Mouse (Mus musculus) bone marrow macrophage, adult 2 months (primary cell): ENCODE data around the gene Zbtb16. TPM values are rescaled to one million over a fixed set of nuclear protein-coding genes. Genes with fewer than 3 reads are reported as not detected.

ENCODE experiments used
- H3K27ac ChIP-seq: 2 replicates; pipeline ENCODE4 v1.5.1; 2012; ENCODE audit warnings: low read depth, low read length; ENCODE audit not compliant: insufficient read depth
- H3K4me1 ChIP-seq: 2 replicates; pipeline ENCODE4 v1.6.1; 2012; ENCODE audit warnings: low read length; ENCODE audit not compliant: control insufficient read depth, insufficient read depth
- H3K4me3 ChIP-seq: 2 replicates; pipeline ENCODE4 v1.5.1; 2012; ENCODE audit warnings: mild to moderate bottlenecking, low read length, moderate library complexity; ENCODE audit not compliant: insufficient read depth
- CTCF ChIP-seq: IDR thresholded peaks from 2 replicates; pipeline ENCODE4 v1.5.1; 2012; ENCODE audit warnings: low read depth, mild to moderate bottlenecking, low read length, moderate library complexity
- POLR2A ChIP-seq: IDR thresholded peaks from 2 replicates; pipeline ENCODE4 v1.6.1; 2012; ENCODE audit warnings: mild to moderate bottlenecking, low read depth, low read length, borderline replicate concordance
- polyA plus RNA-seq: library from polyadenylated mRNA; stranded (reverse); fragments of >200 nt; gene quantifications from 2 replicates; pipeline ENCODE4 v1.2.4, GENCODE M21; 2012; ENCODE audit not compliant: missing spikeins, insufficient read depth, insufficient read length

Gene Zbtb16
- polyA plus RNA-seq, 1 experiment: 2.9 TPM

DNA sequence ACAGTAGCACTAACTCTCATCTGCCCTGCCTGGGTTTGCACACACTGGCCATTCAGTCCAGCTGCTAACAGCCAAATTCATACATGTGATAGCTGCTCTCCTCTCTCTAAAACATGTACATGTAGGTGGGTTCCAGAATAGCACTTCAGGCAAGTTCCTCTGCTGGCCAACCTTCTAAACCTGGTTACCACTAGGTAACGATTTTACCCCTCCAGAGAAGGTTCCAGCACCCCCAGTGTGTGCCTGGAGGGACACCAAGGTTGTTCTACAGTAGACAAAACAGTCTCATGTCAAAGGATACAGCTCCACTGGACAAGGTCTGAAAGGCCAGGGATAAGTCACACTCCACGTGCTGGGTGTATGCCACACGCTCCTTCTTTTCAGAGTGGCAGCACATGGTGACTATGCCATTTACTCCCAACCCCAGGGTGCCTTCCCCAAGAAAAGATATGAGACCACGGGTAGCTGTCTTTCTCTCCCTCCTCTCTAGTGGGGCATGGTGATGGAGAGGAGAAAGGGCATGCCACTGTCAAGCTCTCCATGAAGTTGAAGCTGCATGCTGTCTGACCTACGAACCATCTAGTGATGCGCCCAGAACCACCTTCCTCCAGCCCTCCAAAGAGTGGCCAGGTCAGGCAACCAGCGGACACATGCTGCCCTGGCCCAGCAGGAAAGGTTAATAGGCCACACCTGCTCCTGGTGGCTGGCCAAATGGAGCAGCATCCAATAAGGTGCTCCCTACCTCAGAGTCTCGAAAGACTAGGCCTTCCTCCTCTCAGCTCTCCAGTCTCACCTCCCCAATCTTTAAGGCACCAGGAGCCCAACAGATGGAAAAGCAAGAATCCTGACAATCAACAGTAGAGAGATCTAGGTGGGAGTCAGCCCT is 104.1 kb downstream of the Zbtb16 start:
- peaks cover 6% of the 10 kb centered on the region for H3K4me1 ChIP-seq
- TF ChIP-seq POLR2A: no peak
- H3K4me3 ChIP-seq: no peak overlapping the region
- H3K27ac ChIP-seq: no peak overlapping the region

DNA sequence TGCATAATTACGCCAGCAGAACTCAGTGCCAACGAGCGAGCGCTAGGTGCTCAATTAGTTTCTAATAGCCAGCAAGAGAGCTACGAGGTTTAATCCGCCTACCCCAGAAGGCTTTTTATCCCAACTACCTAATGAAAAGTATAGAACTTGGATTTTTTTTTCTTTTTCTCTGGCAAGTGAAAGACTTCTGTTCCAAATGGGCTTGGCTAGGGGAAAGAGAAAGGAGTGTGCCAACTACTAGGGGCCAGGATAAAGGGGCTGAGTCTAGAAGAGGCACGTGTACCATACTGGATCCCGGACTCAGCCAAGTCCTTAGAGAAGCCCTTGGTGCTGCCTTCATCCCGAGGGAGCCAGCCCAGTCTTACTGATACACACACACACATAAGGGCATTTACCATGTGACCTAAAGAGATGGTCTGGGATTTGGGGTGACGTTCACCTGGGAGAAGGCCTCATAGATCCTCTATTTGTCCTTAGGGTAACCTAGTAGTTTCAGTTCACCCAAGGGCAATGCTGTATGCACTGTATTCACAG is 105.5 kb downstream of the Zbtb16 start:
- no peak overlapping the region for H3K4me3 ChIP-seq
- H3K27ac ChIP-seq: no peak overlapping the region
- H3K4me1 ChIP-seq: peaks cover 6% of the 10 kb centered on the region
- TF ChIP-seq CTCF: no peak
- TF ChIP-seq POLR2A: no peak

DNA sequence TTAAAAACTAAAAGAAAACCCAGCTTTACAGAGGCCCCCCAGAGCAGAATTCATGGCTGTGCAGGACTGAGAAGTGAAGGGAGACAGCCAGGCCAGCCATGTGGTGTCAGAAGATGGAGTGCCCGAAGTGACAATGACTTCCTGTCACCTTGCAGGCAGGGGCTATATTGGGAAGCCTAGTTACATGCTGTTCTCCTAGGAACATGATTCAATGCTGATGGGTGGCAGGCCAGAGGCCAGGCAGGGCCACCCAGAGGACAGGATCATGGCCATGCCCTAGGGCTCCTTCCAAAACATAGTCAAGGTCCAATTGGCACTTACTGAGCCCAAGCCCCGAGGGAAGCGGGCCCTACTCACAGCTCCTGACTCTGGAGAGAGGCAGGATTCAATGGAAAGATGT is 106.6 kb downstream of the Zbtb16 start:
- Histone ChIP-seq H3K4me3 (no peak overlapping the region), H3K27ac (no peak overlapping the region), H3K4me1 (peaks cover 6% of the 10 kb centered on the region)
- TF ChIP-seq POLR2A: no peak

- H3K27ac ChIP-seq: no peak overlapping the region
- peaks cover 2% of the 10 kb centered on the region; the same call in 1 of the 2 replicates for H3K4me1 ChIP-seq
- H3K4me3 ChIP-seq: no peak overlapping the region
- TF ChIP-seq CTCF (no peak), POLR2A (no peak)
These were observed 107.3 kb downstream of the Zbtb16 start for GRCm38 (mm10) chr9:48728731-48729123.

- TF ChIP-seq CTCF (no peak), POLR2A (no peak)
- Histone ChIP-seq H3K4me3 (no peak overlapping the region), H3K27ac (no peak overlapping the region), H3K4me1 (peaks cover under 1% of the 10 kb centered on the region; the same call in 1 of the 2 replicates)
These were observed 107.8 kb downstream of the Zbtb16 start for GRCm38 (mm10) chr9:48728083-48728730.

DNA sequence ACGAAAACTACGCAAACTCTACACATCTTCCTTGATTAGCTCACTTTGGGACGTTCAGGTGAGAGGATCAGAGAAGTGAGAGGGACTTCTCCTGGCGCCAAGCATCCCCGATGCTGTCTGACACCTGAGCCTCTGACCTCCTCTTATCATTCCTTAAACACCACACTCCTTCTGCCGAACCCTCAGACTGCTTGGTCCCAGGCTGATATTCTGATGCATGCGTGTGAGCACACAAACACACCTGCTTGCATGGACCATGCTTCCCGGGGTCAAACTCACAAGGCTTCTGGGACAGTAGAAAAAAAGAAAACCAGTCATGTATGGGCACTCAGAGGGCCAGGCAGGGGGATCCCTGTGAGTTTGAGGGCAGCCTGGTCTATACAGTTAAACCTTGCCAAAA is 109.7 kb downstream of the Zbtb16 start:
- TF ChIP-seq POLR2A: no peak
- TF ChIP-seq CTCF: no peak
- Histone ChIP-seq H3K4me3 (no peak overlapping the region), H3K27ac (no peak overlapping the region), H3K4me1 (no peaks in the 10 kb centered on the region)

GRCm38 (mm10) chr9:48725918-48726317 is 110.1 kb downstream of the Zbtb16 start:
- TF ChIP-seq CTCF: no peak
- TF ChIP-seq POLR2A: no peak
- Histone ChIP-seq H3K27ac (no peak overlapping the region), H3K4me1 (no peaks in the 10 kb centered on the region), H3K4me3 (no peak overlapping the region)

- H3K4me1 ChIP-seq: no peaks in the 10 kb centered on the region
- no peak overlapping the region for H3K27ac ChIP-seq
- TF ChIP-seq CTCF (no peak), POLR2A (no peak)
- H3K4me3 ChIP-seq: no peak overlapping the region
These were observed 110.9 kb downstream of the Zbtb16 start for GRCm38 (mm10) chr9:48725161-48725560.

GRCm38 (mm10) chr9:48724733-48725132 is 111.3 kb downstream of the Zbtb16 start:
- no peak for TF ChIP-seq POLR2A
- TF ChIP-seq CTCF: no peak
- Histone ChIP-seq H3K4me3 (no peak overlapping the region), H3K4me1 (no peaks in the 10 kb centered on the region), H3K27ac (no peak overlapping the region)
